Mouse (Mus musculus): Measurements from ENCODE around the gene Cdca5. TPM values are rescaled to one million over a fixed set of nuclear protein-coding genes. Genes with fewer than 3 reads are reported as not detected.

The Cdca5 gene
- polyA plus RNA-seq, 1 experiment, result 0.67 TPM

- 13% methylated on average over 20 of the region's 20 CpGs for WGBS
- Histone ChIP-seq H3K4me3 (ENCODE audit: insufficient read depth, low read depth, low read length) (peak overlapping the region; percentile 80), H3K27me3 (replicated peaks; ENCODE audit: control insufficient read depth, insufficient read depth, low read length) (no peaks in the 10 kb centered on the region), H3K36me3 (ENCODE audit: control insufficient read depth, insufficient read depth, low read length) (no peaks in the 10 kb centered on the region; the same call in 1 of the 2 replicates), H3K4me1 (ENCODE audit: control insufficient read depth, insufficient read depth, low read length) (peaks cover 12% of the 10 kb centered on the region; the same call in 1 of the 2 replicates), H3K27ac (ENCODE audit: insufficient read depth, low read depth, low read length) (peak overlapping the region; percentile 94)
- TF ChIP-seq POLR2A (IDR thresholded peaks at IDR 0.05; ENCODE audit: low read depth, low read length) (no peak), CTCF (conservative IDR thresholded peaks at IDR 0.05; ENCODE audit: insufficient read depth, insufficient read length, low read depth, low read length) (no peak)
- DNase-seq, result no peak
Observed at GRCm38 (mm10) chr19:6045366-6046293, 39.2 kb upstream of the Cdca5 start.

- WGBS, result under 1% methylated on average over 65 of the region's 65 CpGs
- peak within 1 kb of the TSS; percentile 94 for H3K27ac ChIP-seq (ENCODE audit: insufficient read depth, low read depth, low read length)
- TF ChIP-seq CTCF (conservative IDR thresholded peaks at IDR 0.05; ENCODE audit: insufficient read depth, insufficient read length, low read depth, low read length) (no peak), POLR2A (IDR thresholded peaks at IDR 0.05; ENCODE audit: low read depth, low read length) (peak; percentile 57)
- no peaks in the 10 kb centered on the region; the same call in 1 of the 2 replicates for H3K36me3 ChIP-seq (ENCODE audit: control insufficient read depth, insufficient read depth, low read length)
- peak; percentile 98 for DNase-seq
- no peaks in the 10 kb centered on the region for H3K27me3 ChIP-seq (replicated peaks; ENCODE audit: control insufficient read depth, insufficient read depth, low read length)
- peak within 1 kb of the TSS; percentile 80 for H3K4me3 ChIP-seq (ENCODE audit: insufficient read depth, low read depth, low read length)
- peaks cover 12% of the 10 kb centered on the region; the same call in 1 of the 2 replicates for H3K4me1 ChIP-seq (ENCODE audit: control insufficient read depth, insufficient read depth, low read length)
Observed at GRCm38 (mm10) chr19:6046294-6047153, 38.3 kb upstream of the Cdca5 start, which contains the start of gene Syvn1. Gene Syvn1, plus strand, starts transcription at chr19:6046576.

- DNase-seq, result no peak
- Histone ChIP-seq H3K4me1 (ENCODE audit: control insufficient read depth, insufficient read depth, low read length) (peaks cover 12% of the 10 kb centered on the region; the same call in 1 of the 2 replicates), H3K27me3 (replicated peaks; ENCODE audit: control insufficient read depth, insufficient read depth, low read length) (no peaks in the 10 kb centered on the region), H3K27ac (ENCODE audit: insufficient read depth, low read depth, low read length) (peak overlapping the region; percentile 94), H3K4me3 (ENCODE audit: insufficient read depth, low read depth, low read length) (peak overlapping the region; percentile 80), H3K36me3 (ENCODE audit: control insufficient read depth, insufficient read depth, low read length) (no peaks in the 10 kb centered on the region; the same call in none of the 2 replicates)
- no peak for TF ChIP-seq POLR2A (IDR thresholded peaks at IDR 0.05; ENCODE audit: low read depth, low read length)
- TF ChIP-seq CTCF (conservative IDR thresholded peaks at IDR 0.05; ENCODE audit: insufficient read depth, insufficient read length, low read depth, low read length), result no peak
- WGBS, result under 1% methylated on average over 44 of the region's 44 CpGs
Observed at GRCm38 (mm10) chr19:6047154-6047898, 37.5 kb upstream of the Cdca5 start.

- no peak overlapping the region for H3K27ac ChIP-seq (ENCODE audit: insufficient read depth, low read depth, low read length)
- peaks cover 12% of the 10 kb centered on the region; the same call in 1 of the 2 replicates for H3K4me1 ChIP-seq (ENCODE audit: control insufficient read depth, insufficient read depth, low read length)
- WGBS, result 75% methylated on average over 8 of the region's 8 CpGs
- no peak for DNase-seq
- no peaks in the 10 kb centered on the region for H3K27me3 ChIP-seq (replicated peaks; ENCODE audit: control insufficient read depth, insufficient read depth, low read length)
- no peak for TF ChIP-seq POLR2A (IDR thresholded peaks at IDR 0.05; ENCODE audit: low read depth, low read length)
- no peak for TF ChIP-seq CTCF (conservative IDR thresholded peaks at IDR 0.05; ENCODE audit: insufficient read depth, insufficient read length, low read depth, low read length)
- peaks cover 1% of the 10 kb centered on the region for H3K36me3 ChIP-seq (ENCODE audit: control insufficient read depth, insufficient read depth, low read length)
- peak overlapping the region; percentile 80 for H3K4me3 ChIP-seq (ENCODE audit: insufficient read depth, low read depth, low read length)
Observed at GRCm38 (mm10) chr19:6047899-6048166, 37.0 kb upstream of the Cdca5 start.

DNA sequence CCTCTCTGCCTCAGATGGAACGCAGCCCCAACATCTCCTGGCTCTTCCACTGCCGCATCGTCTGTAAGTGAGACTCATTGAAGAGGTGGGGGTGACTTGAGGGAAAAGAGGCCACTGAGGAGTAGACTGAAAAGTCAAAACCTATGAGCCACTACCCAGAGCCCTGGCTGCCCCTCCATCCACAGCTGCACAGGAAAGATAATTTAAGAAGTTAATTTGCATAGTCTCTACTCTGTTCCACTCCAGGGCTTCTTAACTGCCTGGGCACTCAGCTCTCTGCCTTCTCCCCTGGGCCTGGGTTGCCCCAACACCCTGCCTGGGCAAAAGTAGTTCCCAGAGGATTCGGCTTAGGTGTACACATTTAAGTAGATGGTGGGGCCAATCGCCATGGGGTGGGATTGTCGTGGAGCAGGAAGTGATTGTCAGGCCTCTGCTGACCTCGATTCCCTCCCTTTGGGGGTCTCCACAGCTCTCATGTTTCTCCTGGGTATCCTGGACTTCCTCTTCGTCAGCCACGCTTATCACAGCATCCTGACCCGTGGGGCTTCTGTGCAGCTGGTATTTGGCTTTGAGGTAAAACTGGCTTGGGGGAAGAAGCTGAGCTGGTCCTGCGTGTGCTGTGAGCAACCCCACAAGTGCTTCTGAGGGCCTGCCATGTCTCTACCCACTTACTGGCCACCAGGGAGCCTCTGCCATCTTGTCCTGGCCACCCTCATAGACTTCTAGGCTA lies 35.9 kb upstream of the Cdca5 start:
- Histone ChIP-seq H3K36me3 (ENCODE audit: control insufficient read depth, insufficient read depth, low read length) (peaks cover 3% of the 10 kb centered on the region), H3K27ac (ENCODE audit: insufficient read depth, low read depth, low read length) (no peak overlapping the region), H3K4me1 (ENCODE audit: control insufficient read depth, insufficient read depth, low read length) (peaks cover 12% of the 10 kb centered on the region; the same call in 1 of the 2 replicates), H3K4me3 (ENCODE audit: insufficient read depth, low read depth, low read length) (no peak overlapping the region), H3K27me3 (replicated peaks; ENCODE audit: control insufficient read depth, insufficient read depth, low read length) (no peaks in the 10 kb centered on the region)
- 81% methylated on average over 11 of the region's 11 CpGs for WGBS
- DNase-seq, result no peak
- TF ChIP-seq CTCF (conservative IDR thresholded peaks at IDR 0.05; ENCODE audit: insufficient read depth, insufficient read length, low read depth, low read length) (no peak), POLR2A (IDR thresholded peaks at IDR 0.05; ENCODE audit: low read depth, low read length) (no peak)

DNA sequence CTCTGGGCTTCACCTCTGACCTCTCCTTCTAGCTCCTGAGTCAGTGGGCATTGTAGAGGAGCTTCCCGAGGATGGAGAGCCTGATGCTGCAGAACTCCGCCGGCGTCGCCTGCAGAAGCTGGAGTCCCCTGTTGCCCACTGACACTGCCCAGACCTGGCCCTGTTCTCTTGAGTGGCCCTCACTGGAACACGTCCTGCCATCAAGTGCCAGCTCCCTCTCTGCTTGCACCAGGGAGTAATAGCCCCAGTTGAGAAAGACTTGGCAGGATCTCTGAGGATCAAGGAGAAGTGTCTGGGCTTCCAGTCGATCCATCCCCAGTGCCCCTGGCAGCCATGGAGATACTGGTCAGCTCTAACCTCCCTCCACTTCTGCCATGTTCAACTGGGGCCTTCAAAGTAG lies 32.3 kb upstream of the Cdca5 start:
- no peak overlapping the region for H3K27ac ChIP-seq (ENCODE audit: insufficient read depth, low read depth, low read length)
- no peak for DNase-seq
- 86% methylated on average over 7 of the region's 7 CpGs for WGBS
- H3K27me3 ChIP-seq (replicated peaks; ENCODE audit: control insufficient read depth, insufficient read depth, low read length), result no peaks in the 10 kb centered on the region
- peaks cover 3% of the 10 kb centered on the region for H3K36me3 ChIP-seq (ENCODE audit: control insufficient read depth, insufficient read depth, low read length)
- H3K4me1 ChIP-seq (ENCODE audit: control insufficient read depth, insufficient read depth, low read length), result peaks cover 10% of the 10 kb centered on the region; the same call in 1 of the 2 replicates
- TF ChIP-seq CTCF (conservative IDR thresholded peaks at IDR 0.05; ENCODE audit: insufficient read depth, insufficient read length, low read depth, low read length), result no peak
- no peak for TF ChIP-seq POLR2A (IDR thresholded peaks at IDR 0.05; ENCODE audit: low read depth, low read length)
- H3K4me3 ChIP-seq (ENCODE audit: insufficient read depth, low read depth, low read length), result no peak overlapping the region
